Mouse (Mus musculus): ENCODE measurements around the gene Ephb2. TPM values are rescaled to one million over a fixed set of nuclear protein-coding genes. Genes with fewer than 3 reads are reported as not detected.
A peak's percentile ranks its signal among the peaks of the same experiment; 100 is the strongest.

Ephb2 gene
- polyA plus RNA-seq, 2 experiments = 0.17 to 0.41 TPM

DNA sequence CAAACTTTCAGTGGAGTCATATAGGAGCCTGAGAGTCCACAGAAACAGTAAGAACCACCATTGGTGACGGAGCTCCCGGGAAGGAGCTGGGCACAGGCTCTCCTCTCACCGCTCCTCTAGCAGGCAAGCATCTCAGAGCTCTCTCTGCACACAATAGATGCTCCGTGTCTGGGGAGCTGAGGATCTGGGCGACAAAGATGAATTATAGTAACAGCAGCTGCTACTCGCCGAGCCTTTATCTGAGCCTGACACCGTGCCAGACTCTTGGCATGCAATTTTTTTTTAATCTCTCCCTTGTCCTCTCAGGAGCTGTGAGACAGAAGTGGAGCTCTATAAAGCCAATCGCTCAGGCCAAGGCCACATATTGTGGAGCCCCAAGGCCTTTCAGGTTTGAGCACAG is 170.7 kb downstream of the Ephb2 start:
- no peaks in the 10 kb centered on the region for H3K27me3 ChIP-seq (ENCODE audit: control insufficient read depth, insufficient read depth, low read length)
- TF ChIP-seq EP300 (IDR thresholded peaks at IDR 0.05; ENCODE audit: low read depth) = no peak
- no peak for TF ChIP-seq CTCF (IDR thresholded peaks at IDR 0.05; ENCODE audit: low read depth)
- H3K27ac ChIP-seq = no peak overlapping the region
- no peak overlapping the region for H3K4me3 ChIP-seq (ENCODE audit: insufficient read depth in 1 of 2, low read depth in 2 of 2, low read length in 2 of 2)
- ATAC-seq (ENCODE audit: insufficient read depth) (no peak), DNase-seq (ENCODE audit: low read depth in 3 of 3, low spot score in 3 of 3) (no peak)
- H3K9me3 ChIP-seq (ENCODE audit: control insufficient read depth, low read length) = no peaks in the 10 kb centered on the region
- H3K9ac ChIP-seq (replicated peaks) = no peak overlapping the region
- H3K36me3 ChIP-seq (replicated peaks; ENCODE audit: control insufficient read depth, insufficient read depth, low read depth) = no peaks in the 10 kb centered on the region
- no peaks in the 10 kb centered on the region for H3K4me1 ChIP-seq (replicated peaks; ENCODE audit: control insufficient read depth in 2 of 2, insufficient read depth in 2 of 2, low read length in 1 of 2)
- whole genome bisulfite sequencing (ENCODE audit: insufficient replicate concordance) = 58% methylated on average over 9 of the region's 9 CpGs
- no peak overlapping the region for H3K4me2 ChIP-seq (ENCODE audit: low read depth)

DNA sequence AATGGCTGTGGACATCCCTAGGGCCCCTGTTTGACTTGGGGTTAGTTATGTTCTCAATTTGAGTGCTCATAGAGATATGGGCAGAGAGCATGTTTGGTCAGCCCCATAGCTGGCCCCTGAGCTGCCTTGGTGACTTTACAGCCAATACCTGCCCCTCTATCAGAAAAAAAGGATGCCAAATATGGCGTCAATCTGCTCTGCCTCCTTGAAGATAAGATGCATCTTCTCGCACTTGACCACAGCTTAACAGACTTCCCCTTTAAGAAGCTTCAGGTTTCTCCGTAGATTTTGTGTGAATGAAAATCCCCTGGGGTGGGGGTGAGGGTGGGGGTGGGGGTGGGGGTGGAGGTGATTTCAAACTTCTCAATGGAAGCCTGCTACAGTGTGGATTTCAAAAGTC is 177.9 kb downstream of the Ephb2 start:
- H3K9me3 ChIP-seq (ENCODE audit: control insufficient read depth, low read length) = no peaks in the 10 kb centered on the region
- no peak overlapping the region for H3K4me3 ChIP-seq (ENCODE audit: insufficient read depth in 1 of 2, low read depth in 2 of 2, low read length in 2 of 2)
- H3K27me3 ChIP-seq (ENCODE audit: control insufficient read depth, insufficient read depth, low read length) = no peaks in the 10 kb centered on the region
- no peak overlapping the region for H3K4me2 ChIP-seq (ENCODE audit: low read depth)
- 14% methylated on average over 3 of the region's 3 CpGs for whole genome bisulfite sequencing (ENCODE audit: insufficient replicate concordance)
- no peak overlapping the region for H3K9ac ChIP-seq (replicated peaks)
- H3K27ac ChIP-seq = no peak overlapping the region
- H3K4me1 ChIP-seq (replicated peaks; ENCODE audit: control insufficient read depth in 2 of 2, insufficient read depth in 2 of 2, low read length in 1 of 2) = peaks cover 0 to 4% of the 10 kb centered on the region in 2 experiments; a peak in 1 of 4 replicates
- no peak for TF ChIP-seq EP300 (IDR thresholded peaks at IDR 0.05; ENCODE audit: low read depth)
- DNase-seq (ENCODE audit: low read depth in 3 of 3, low spot score in 3 of 3) = no peak
- ATAC-seq (ENCODE audit: insufficient read depth) = no peak
- H3K36me3 ChIP-seq (replicated peaks; ENCODE audit: control insufficient read depth, insufficient read depth, low read depth) = no peaks in the 10 kb centered on the region

DNA sequence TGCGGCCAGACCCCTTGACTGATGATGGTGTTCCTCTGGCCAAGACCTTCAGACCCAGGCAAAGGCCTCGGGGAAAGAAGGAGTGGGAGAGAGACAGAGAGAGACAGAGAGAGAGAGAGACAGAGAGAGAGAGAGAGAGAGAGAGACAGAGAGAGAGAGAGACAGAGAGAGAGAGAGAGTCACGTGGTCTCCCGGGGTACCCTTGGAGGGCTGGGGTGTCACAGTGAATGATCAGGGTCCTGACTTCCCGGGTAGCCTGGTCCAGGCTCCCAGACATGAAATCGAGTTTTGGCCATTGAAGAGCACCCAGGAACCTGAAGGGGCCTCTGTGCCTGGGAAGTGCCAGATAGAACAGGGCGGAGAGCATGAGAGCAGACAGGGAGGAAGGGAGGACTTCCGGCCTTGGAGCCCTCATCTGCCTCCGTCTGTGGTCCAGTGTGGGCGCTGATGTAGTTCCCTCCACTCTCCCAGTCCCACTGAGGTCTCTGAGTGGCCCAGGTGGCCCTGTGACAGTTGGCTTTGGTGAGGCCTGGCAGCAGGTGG is 182.0 kb downstream of the Ephb2 start:
- ATAC-seq (ENCODE audit: insufficient read depth) (no peak), DNase-seq (ENCODE audit: low read depth in 3 of 3, low spot score in 3 of 3) (no peak)
- Histone ChIP-seq H3K9ac (replicated peaks) (no peak overlapping the region), H3K27ac (no peak overlapping the region), H3K36me3 (replicated peaks; ENCODE audit: control insufficient read depth, insufficient read depth, low read depth) (no peaks in the 10 kb centered on the region), H3K4me1 (replicated peaks; ENCODE audit: control insufficient read depth in 2 of 2, insufficient read depth in 2 of 2, low read length in 1 of 2) (peaks cover 0 to 4% of the 10 kb centered on the region in 2 experiments; a peak in 1 of 4 replicates), H3K4me3 (ENCODE audit: insufficient read depth in 1 of 2, low read depth in 2 of 2, low read length in 2 of 2) (no peak overlapping the region), H3K9me3 (ENCODE audit: control insufficient read depth, low read length) (no peaks in the 10 kb centered on the region), H3K4me2 (ENCODE audit: low read depth) (no peak overlapping the region), H3K27me3 (ENCODE audit: control insufficient read depth, insufficient read depth, low read length) (no peaks in the 10 kb centered on the region)
- TF ChIP-seq CTCF (IDR thresholded peaks at IDR 0.05; ENCODE audit: low read depth) (no peak), EP300 (IDR thresholded peaks at IDR 0.05; ENCODE audit: low read depth) (no peak)
- WGBS (ENCODE audit: insufficient replicate concordance) = 22% methylated on average over 10 of the region's 10 CpGs

DNA sequence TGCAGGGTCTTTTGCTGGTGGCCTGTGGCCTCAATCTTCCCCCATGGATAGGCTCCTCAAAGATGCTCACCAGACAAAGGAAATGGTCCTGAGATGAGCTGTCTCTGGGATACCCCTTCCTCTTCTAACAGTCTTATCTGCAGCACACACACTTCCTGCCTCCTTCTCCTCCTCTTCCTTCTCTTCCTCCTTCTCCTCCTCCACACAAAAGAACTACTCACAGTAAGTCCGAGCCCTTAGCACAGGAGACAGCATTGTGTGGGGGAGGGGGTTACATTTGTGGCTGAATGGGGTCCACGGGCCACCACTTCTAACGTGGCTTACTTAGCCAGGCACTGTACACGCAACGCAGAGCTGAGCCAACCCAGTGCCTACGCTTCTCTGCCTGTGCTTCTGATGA is 182.8 kb downstream of the Ephb2 start:
- H3K4me3 ChIP-seq (ENCODE audit: insufficient read depth in 1 of 2, low read depth in 2 of 2, low read length in 2 of 2) = no peak overlapping the region
- H3K9me3 ChIP-seq (ENCODE audit: control insufficient read depth, low read length) = no peaks in the 10 kb centered on the region
- TF ChIP-seq CTCF (IDR thresholded peaks at IDR 0.05; ENCODE audit: low read depth) (no peak), EP300 (IDR thresholded peaks at IDR 0.05; ENCODE audit: low read depth) (no peak)
- WGBS (ENCODE audit: insufficient replicate concordance) = 9% methylated on average over 6 of the region's 6 CpGs
- no peaks in the 10 kb centered on the region for H3K27me3 ChIP-seq (ENCODE audit: control insufficient read depth, insufficient read depth, low read length)
- ATAC-seq (ENCODE audit: insufficient read depth) = peak; percentile 28; the same call in 1 of the 2 replicates
- no peak overlapping the region for H3K9ac ChIP-seq (replicated peaks)
- no peak overlapping the region for H3K27ac ChIP-seq
- no peaks in the 10 kb centered on the region for H3K36me3 ChIP-seq (replicated peaks; ENCODE audit: control insufficient read depth, insufficient read depth, low read depth)
- no peak overlapping the region for H3K4me2 ChIP-seq (ENCODE audit: low read depth)
- no peak for DNase-seq (ENCODE audit: low read depth in 3 of 3, low spot score in 3 of 3)
- peaks cover 0 to 4% of the 10 kb centered on the region in 2 experiments; a peak in 1 of 4 replicates for H3K4me1 ChIP-seq (replicated peaks; ENCODE audit: control insufficient read depth in 2 of 2, insufficient read depth in 2 of 2, low read length in 1 of 2)

DNA sequence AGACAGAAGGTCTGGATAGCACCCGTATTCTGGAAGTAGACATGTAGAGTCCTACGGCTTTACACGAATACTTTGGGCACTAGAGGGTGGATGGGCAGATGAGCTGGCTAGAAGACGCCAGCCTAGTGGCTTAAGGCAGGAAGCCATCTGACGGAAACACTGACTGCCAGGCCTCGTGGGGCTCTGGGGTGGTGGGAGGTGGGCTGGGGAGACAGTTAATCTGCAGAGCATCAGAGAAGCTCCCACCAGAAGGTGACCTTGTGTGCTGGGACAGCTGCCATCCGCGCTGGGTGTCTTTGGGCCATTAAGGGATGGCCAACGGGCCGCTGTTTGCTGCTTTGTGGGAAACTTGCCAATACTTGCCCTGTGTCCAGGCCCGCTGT is 183.3 kb downstream of the Ephb2 start:
- H3K4me1 ChIP-seq (replicated peaks; ENCODE audit: control insufficient read depth in 2 of 2, insufficient read depth in 2 of 2, low read length in 1 of 2) = peaks cover 0 to 4% of the 10 kb centered on the region in 2 experiments; a peak in 1 of 4 replicates
- H3K9me3 ChIP-seq (ENCODE audit: control insufficient read depth, low read length) = no peaks in the 10 kb centered on the region
- TF ChIP-seq EP300 (IDR thresholded peaks at IDR 0.05; ENCODE audit: low read depth) (no peak), CTCF (IDR thresholded peaks at IDR 0.05; ENCODE audit: low read depth) (no peak)
- H3K9ac ChIP-seq (replicated peaks) = no peak overlapping the region
- DNase-seq (ENCODE audit: low read depth in 3 of 3, low spot score in 3 of 3) = no peak
- H3K27ac ChIP-seq = no peak overlapping the region
- 25% methylated on average over 11 of the region's 11 CpGs for WGBS (ENCODE audit: insufficient replicate concordance)
- no peak for ATAC-seq (ENCODE audit: insufficient read depth)
- no peak overlapping the region for H3K4me2 ChIP-seq (ENCODE audit: low read depth)
- H3K36me3 ChIP-seq (replicated peaks; ENCODE audit: control insufficient read depth, insufficient read depth, low read depth) = no peaks in the 10 kb centered on the region
- no peaks in the 10 kb centered on the region for H3K27me3 ChIP-seq (ENCODE audit: control insufficient read depth, insufficient read depth, low read length)
- no peak overlapping the region for H3K4me3 ChIP-seq (ENCODE audit: insufficient read depth in 1 of 2, low read depth in 2 of 2, low read length in 2 of 2)
